Comparison of ENCODE assay signal across 17 mouse cellular contexts in genomic region chr4:84357382-84357781, GRCm38 (mm10).
DNase-seq lines count a peak whose midpoint lies in the region; ATAC-seq lines count a peak whose summit lies in the region.
"Had no signal": no experiment of that assay in that cellular context is flagged by ENCODE, and none has a peak within 500 bp of the region (broad histone marks: within the 10 kb centered on the region; RNA-seq: fewer than 3 reads in every experiment).

No protein-coding gene starts in this region.

- no peak for ATAC-seq in forebrain, embryonic 11.5 days (replicated peaks; ENCODE audit: low FRiP score)
- no peak for ATAC-seq in forebrain, embryonic 13.5 days
- peak; percentile 83 for ATAC-seq in midbrain, embryonic 11.5 days (ENCODE audit: low FRiP score)
- no peak for ATAC-seq in midbrain, embryonic 15.5 days (replicated peaks)
- ATAC-seq in limb, embryonic 15.5 days (ENCODE audit: insufficient number of reproducible peaks, low FRiP score, low TSS enrichment, low read depth): no peak

- no peaks in the 10 kb centered on the region for H3K36me3 ChIP-seq in forebrain, embryonic 11.5 days (ENCODE audit: control insufficient read depth, insufficient read depth, low read length)
- H3K36me3 ChIP-seq in forebrain, embryonic 13.5 days (ENCODE audit: poor library complexity, severe bottlenecking): no peaks in the 10 kb centered on the region
- no peaks in the 10 kb centered on the region for H3K36me3 ChIP-seq in midbrain, embryonic 11.5 days (ENCODE audit: control insufficient read depth, insufficient read depth, low read length)
- H3K36me3 ChIP-seq in midbrain, embryonic 15.5 days (replicated peaks): no peaks in the 10 kb centered on the region
- H3K36me3 ChIP-seq in embryonic facial prominence, embryonic 10.5 days (replicated peaks): no peaks in the 10 kb centered on the region
- H3K36me3 ChIP-seq in limb, embryonic 15.5 days: no peaks in the 10 kb centered on the region
- H3K36me3 ChIP-seq: heart, embryonic 15.5 days; hindbrain, embryonic 15.5 days had no signal

- 22% methylated on average over 1 of the region's 1 CpGs for WGBS in forebrain, embryonic 11.5 days
- 31% methylated on average over 1 of the region's 1 CpGs for WGBS in forebrain, embryonic 13.5 days
- WGBS in midbrain, embryonic 11.5 days: 14% methylated on average over 1 of the region's 1 CpGs
- WGBS in midbrain, embryonic 15.5 days: 28% methylated on average over 1 of the region's 1 CpGs
- WGBS in embryonic facial prominence, embryonic 10.5 days: 17% methylated on average over 1 of the region's 1 CpGs
- WGBS in limb, embryonic 15.5 days: 48% methylated on average over 1 of the region's 1 CpGs

- DNase-seq in forebrain, embryonic 11.5 days (ENCODE audit: low spot score): no peak
- DNase-seq in midbrain, embryonic 11.5 days (ENCODE audit: low spot score, missing footprints): peak; percentile 88
- peak; percentile 56 for DNase-seq in embryonic facial prominence, embryonic 10.5 days (ENCODE audit: low spot score)
- DNase-seq in adrenal gland, adult (ENCODE audit: inconsistent age in 2 of 2, low spot score in 1 of 2): no peak
- DNase-seq in kidney, postnatal 10 days: no peak
- DNase-seq: cerebellum, adult 11 months; cerebellum, postnatal 36 days; kidney, adult 9 months; lung, adult 2 months; lung, postnatal 4 days; thymus, adult 18-20 months had no signal

- H3K9me3 ChIP-seq in forebrain, embryonic 11.5 days (ENCODE audit: control insufficient read depth, low read length): no peaks in the 10 kb centered on the region
- no peaks in the 10 kb centered on the region for H3K9me3 ChIP-seq in forebrain, embryonic 13.5 days (replicated peaks)
- no peaks in the 10 kb centered on the region for H3K9me3 ChIP-seq in midbrain, embryonic 11.5 days (ENCODE audit: control insufficient read depth, low read length)
- no peaks in the 10 kb centered on the region for H3K9me3 ChIP-seq in midbrain, embryonic 15.5 days
- no peaks in the 10 kb centered on the region for H3K9me3 ChIP-seq in embryonic facial prominence, embryonic 10.5 days
- no peaks in the 10 kb centered on the region for H3K9me3 ChIP-seq in limb, embryonic 15.5 days
- H3K9me3 ChIP-seq: heart, embryonic 15.5 days; hindbrain, embryonic 15.5 days had no signal

- no peak overlapping the region for H3K4me3 ChIP-seq in forebrain, embryonic 11.5 days (ENCODE audit: low read depth, low read length)
- no peak overlapping the region for H3K4me3 ChIP-seq in forebrain, embryonic 13.5 days
- H3K4me3 ChIP-seq in midbrain, embryonic 11.5 days (ENCODE audit: low read depth, low read length): no peak overlapping the region
- H3K4me3 ChIP-seq in midbrain, embryonic 15.5 days: no peak overlapping the region
- H3K4me3 ChIP-seq in embryonic facial prominence, embryonic 10.5 days: no peak overlapping the region
- H3K4me3 ChIP-seq in limb, embryonic 15.5 days: no peak overlapping the region
- H3K4me3 ChIP-seq: heart, embryonic 15.5 days; hindbrain, embryonic 15.5 days; left cerebral cortex, adult 2 months had no signal

- no peak overlapping the region for H3K4me2 ChIP-seq in forebrain, embryonic 11.5 days (ENCODE audit: low read depth, low read length, severe bottlenecking)
- H3K4me2 ChIP-seq in forebrain, embryonic 13.5 days: no peak overlapping the region
- H3K4me2 ChIP-seq in midbrain, embryonic 11.5 days: no peak overlapping the region
- H3K4me2 ChIP-seq in midbrain, embryonic 15.5 days: no peak overlapping the region
- H3K4me2 ChIP-seq in limb, embryonic 15.5 days: no peak overlapping the region
- H3K4me2 ChIP-seq: heart, embryonic 15.5 days; hindbrain, embryonic 15.5 days had no signal

- no peaks in the 10 kb centered on the region for H3K27me3 ChIP-seq in forebrain, embryonic 11.5 days (ENCODE audit: control insufficient read depth, insufficient read depth, low read length)
- no peaks in the 10 kb centered on the region for H3K27me3 ChIP-seq in forebrain, embryonic 13.5 days
- no peaks in the 10 kb centered on the region for H3K27me3 ChIP-seq in midbrain, embryonic 11.5 days (ENCODE audit: control insufficient read depth, insufficient read depth, low read length)
- H3K27me3 ChIP-seq in midbrain, embryonic 15.5 days (replicated peaks): no peaks in the 10 kb centered on the region
- no peaks in the 10 kb centered on the region for H3K27me3 ChIP-seq in embryonic facial prominence, embryonic 10.5 days (replicated peaks; ENCODE audit: low read depth, poor library complexity, severe bottlenecking)
- no peaks in the 10 kb centered on the region for H3K27me3 ChIP-seq in limb, embryonic 15.5 days
- H3K27me3 ChIP-seq: heart, embryonic 15.5 days; hindbrain, embryonic 15.5 days had no signal

- H3K27ac ChIP-seq in forebrain, embryonic 11.5 days (ENCODE audit: low read depth, low read length): peak overlapping the region; percentile 25; the same call in 1 of the 2 replicates
- no peak overlapping the region for H3K27ac ChIP-seq in forebrain, embryonic 13.5 days
- H3K27ac ChIP-seq in midbrain, embryonic 11.5 days (ENCODE audit: low read depth, low read length): peak overlapping the region; percentile 45; the same call in 1 of the 2 replicates
- H3K27ac ChIP-seq in midbrain, embryonic 15.5 days: no peak overlapping the region
- H3K27ac ChIP-seq in embryonic facial prominence, embryonic 10.5 days (replicated peaks): peak overlapping the region; percentile 66
- H3K27ac ChIP-seq in limb, embryonic 15.5 days: peak overlapping the region; percentile 55; the same call in 1 of the 2 replicates
- H3K27ac ChIP-seq: heart, embryonic 15.5 days; hindbrain, embryonic 15.5 days; left cerebral cortex, adult 2 months had no signal

- no peak overlapping the region for H3K9ac ChIP-seq in forebrain, embryonic 11.5 days (ENCODE audit: low read length)
- no peak overlapping the region for H3K9ac ChIP-seq in forebrain, embryonic 13.5 days
- H3K9ac ChIP-seq in midbrain, embryonic 11.5 days (ENCODE audit: low read length): no peak overlapping the region
- H3K9ac ChIP-seq in midbrain, embryonic 15.5 days: no peak overlapping the region
- no peak overlapping the region for H3K9ac ChIP-seq in limb, embryonic 15.5 days
- H3K9ac ChIP-seq: heart, embryonic 15.5 days; hindbrain, embryonic 15.5 days had no signal

- H3K4me1 ChIP-seq in forebrain, embryonic 11.5 days (replicated peaks; ENCODE audit: control insufficient read depth, insufficient read depth, low read length): peaks cover 6% of the 10 kb centered on the region; the same call in 1 of the 2 replicates
- peaks cover 18% of the 10 kb centered on the region for H3K4me1 ChIP-seq in forebrain, embryonic 13.5 days
- peaks cover 15% of the 10 kb centered on the region for H3K4me1 ChIP-seq in midbrain, embryonic 11.5 days (ENCODE audit: control insufficient read depth, insufficient read depth, low read length)
- H3K4me1 ChIP-seq in midbrain, embryonic 15.5 days: peaks cover 15% of the 10 kb centered on the region
- peaks cover 59% of the 10 kb centered on the region for H3K4me1 ChIP-seq in embryonic facial prominence, embryonic 10.5 days
- H3K4me1 ChIP-seq in limb, embryonic 15.5 days: peaks cover 19% of the 10 kb centered on the region

Comparison
In these comparisons a context has a peak if more than half of its experiments do, and no peak if none do; other contexts are left out.
1. H3K27ac ChIP-seq: peak in forebrain, embryonic 11.5 days (single experiment), midbrain, embryonic 11.5 days (single experiment), embryonic facial prominence, embryonic 10.5 days (single experiment) and limb, embryonic 15.5 days (single experiment); none in forebrain, embryonic 13.5 days (single experiment) and midbrain, embryonic 15.5 days (single experiment).
2. DNase-seq: peak in midbrain, embryonic 11.5 days (single experiment) and embryonic facial prominence, embryonic 10.5 days (single experiment); none in forebrain, embryonic 11.5 days (single experiment), adrenal gland, adult (0 of 2) and kidney, postnatal 10 days (single experiment).